Mouse (Mus musculus): Measurements from ENCODE around the gene Sdf2. TPM values are rescaled to one million over a fixed set of nuclear protein-coding genes. Genes with fewer than 3 reads are reported as not detected.

Gene Sdf2
- 10 to 100 TPM; 61.6 to 62.6 TPM for total RNA-seq (2023)

DNA sequence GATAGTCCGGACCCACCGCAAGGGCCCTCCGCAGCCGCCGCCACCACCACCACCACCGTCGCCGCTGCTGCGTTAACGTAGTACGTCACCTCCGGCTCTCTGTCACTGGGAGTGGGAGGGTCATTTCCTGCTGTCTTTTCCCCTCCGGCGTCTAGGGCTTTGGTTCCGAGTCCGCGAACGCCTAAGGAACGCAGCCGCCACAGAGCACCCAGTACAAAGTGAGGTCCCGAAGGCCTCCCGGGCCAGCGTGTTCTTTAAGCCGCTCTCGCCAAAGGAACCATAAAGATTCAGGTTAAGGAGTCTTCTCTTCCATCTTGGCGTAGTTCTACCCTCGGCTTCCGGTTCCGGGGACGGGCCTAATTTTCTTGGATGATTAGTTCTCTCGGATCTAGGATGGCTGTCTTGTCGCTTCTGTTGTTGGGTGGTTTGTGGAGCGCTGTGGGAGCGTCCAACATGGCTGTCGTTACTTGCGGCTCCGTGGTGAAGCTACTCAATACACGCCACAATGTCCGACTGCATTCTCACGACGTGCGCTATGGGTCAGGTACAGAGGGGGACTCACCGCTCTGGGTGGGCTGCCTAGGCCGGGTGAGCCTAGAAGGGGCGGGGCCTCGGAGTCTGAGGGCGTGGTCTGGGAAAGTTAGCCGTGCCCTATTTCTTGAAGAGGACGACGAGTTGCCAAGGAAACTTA, at the start of gene Sdf2, which contains the start of gene Supt6:
Gene Sdf2 (plus strand): TSS at position 120 of the 691 bp plus-strand sequence.
Gene Supt6 (minus strand): TSS at position 361 of the 691 bp plus-strand sequence.

GRCm38 (mm10) chr11:78261380-78262352, 16.1 kb downstream of the Sdf2 start, which contains the start of gene 2610507B11Rik:
Gene 2610507B11Rik (plus strand): TSS chr11:78261752.

GRCm38 (mm10) chr11:78290654-78291053, 45.1 kb downstream of the Sdf2 start, which contains the start of gene BC030499:
Gene BC030499 (plus strand): TSS chr11:78290841.

DNA sequence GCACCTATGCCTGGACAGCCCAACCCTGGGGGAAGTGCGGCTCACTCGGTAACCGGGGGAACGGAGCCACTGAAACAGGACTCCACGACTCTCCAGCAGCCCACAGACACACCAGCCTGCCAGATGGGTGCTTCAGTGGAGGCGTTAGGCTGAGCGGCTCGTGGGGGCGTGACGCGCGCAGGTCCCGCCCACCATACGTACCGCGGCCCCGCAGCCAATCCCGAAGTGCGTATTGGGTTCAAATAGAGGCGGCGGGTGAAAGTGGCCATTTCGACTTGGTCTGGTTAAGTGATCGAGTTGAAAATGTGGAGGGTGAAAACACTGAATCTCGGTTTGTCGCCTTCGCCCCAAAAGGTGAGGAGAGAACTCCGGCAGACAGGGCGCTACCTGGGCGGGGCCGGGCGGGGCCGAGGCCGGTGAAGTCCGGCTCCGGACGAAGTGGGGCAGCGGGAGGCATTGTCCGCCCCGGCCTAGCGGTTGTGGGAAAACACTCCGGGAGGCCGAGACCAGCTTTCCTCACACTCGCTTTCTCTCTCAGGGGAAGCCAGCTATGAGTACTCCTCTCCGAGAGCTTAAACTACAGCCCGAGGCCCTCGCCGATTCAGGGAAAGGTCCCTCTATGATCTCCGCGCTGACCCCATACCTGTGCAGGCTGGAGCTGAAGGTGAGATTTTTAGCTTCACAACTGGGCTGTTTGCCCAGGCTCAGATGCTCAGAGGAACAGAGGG, 56.0 kb downstream of the Sdf2 start, which contains the start of gene Spag5:
Gene Spag5 (plus strand): TSS at position 173 of the 728 bp plus-strand sequence.

Other genes starting within 250 kb of the Sdf2 start
- gene Dhrs13, start 213.5 kb upstream of the Sdf2 start, total RNA-seq (2023) = 1 to 10 TPM in 1 of 2 experiments, under 1 TPM in 1; 0.62 to 1.1 TPM
- gene Flot2, start 207.8 kb upstream of the Sdf2 start, total RNA-seq (2023) = 10 to 100 TPM; 13.1 to 17.6 TPM
- 10 to 100 TPM; 25.1 to 36.1 TPM for gene Eral1, start 165.4 kb upstream of the Sdf2 start, total RNA-seq (2023)
- gene Fam222b, start 151.1 kb upstream of the Sdf2 start, total RNA-seq (2023) = 10 to 100 TPM; 17.8 to 18.0 TPM
- gene Traf4, start 80.2 kb upstream of the Sdf2 start, total RNA-seq (2023) = 10 to 100 TPM; 50.9 to 57.5 TPM
- gene Nek8, start 69.1 kb upstream of the Sdf2 start, total RNA-seq (2023) = 10 to 100 TPM; 18.8 to 31.9 TPM
- gene Tlcd1, start 69.0 kb upstream of the Sdf2 start, total RNA-seq (2023) = 1 to 10 TPM; 1.9 to 3.2 TPM
- 1,000 to 10,000 TPM; 2,438 to 2,493 TPM for gene Rpl23a, start 62.2 kb upstream of the Sdf2 start, total RNA-seq (2023)
- not detected for gene Rab34, start 57.3 kb upstream of the Sdf2 start, total RNA-seq (2023)
- gene Proca1, start 52.4 kb upstream of the Sdf2 start, total RNA-seq (2023) = not detected
- 10 to 100 TPM; 71.7 to 73.7 TPM for gene Supt6, start 241 bp downstream of the Sdf2 start, total RNA-seq (2023)
- gene 2610507B11Rik, start 16.0 kb downstream of the Sdf2 start, total RNA-seq (2023) = 100 to 1,000 TPM; 133 to 141 TPM
- 1 to 10 TPM; 2.7 to 4.4 TPM for gene BC030499, start 45.1 kb downstream of the Sdf2 start, total RNA-seq (2023)
- gene Spag5, start 55.8 kb downstream of the Sdf2 start, total RNA-seq (2023) = 1 to 10 TPM; 2.3 to 3.7 TPM
- 10 to 100 TPM; 45.7 to 48.3 TPM for gene Aldoc, start 77.2 kb downstream of the Sdf2 start, total RNA-seq (2023)
- 10 to 100 TPM; 58.7 to 61.3 TPM for gene Pigs, start 82.7 kb downstream of the Sdf2 start, total RNA-seq (2023)
- 10 to 100 TPM; 58.2 to 68.7 TPM for gene Unc119, start 97.7 kb downstream of the Sdf2 start, total RNA-seq (2023)
- not detected for gene Foxn1, start 140.8 kb downstream of the Sdf2 start, total RNA-seq (2023)
- not detected for gene Slc13a2, start 176.5 kb downstream of the Sdf2 start, total RNA-seq (2023)
- under 1 TPM in 1 of 2 experiments, not detected in 1; 0.90 TPM for gene Slc46a1, start 220.0 kb downstream of the Sdf2 start, total RNA-seq (2023)

All from B cell, adult 67 days (primary cell).